Mouse (Mus musculus): ENCODE results near the gene Krt20. TPM values are rescaled to one million over a fixed set of nuclear protein-coding genes. Genes with fewer than 3 reads are reported as not detected.
A peak's percentile ranks its signal among the peaks of the same experiment; 100 is the strongest.

The Krt20 gene
- polyA plus RNA-seq, 1 experiment, result 0.13 TPM

GRCm38 (mm10) chr11:99466316-99466715 is 28.4 kb upstream of the Krt20 start:
- H3K4me3 ChIP-seq (ENCODE audit: insufficient read depth, low read depth, low read length), result no peak overlapping the region
- H3K36me3 ChIP-seq (ENCODE audit: control insufficient read depth, insufficient read depth, low read length), result no peaks in the 10 kb centered on the region
- H3K27ac ChIP-seq (ENCODE audit: insufficient read depth, low read depth, low read length), result no peak overlapping the region
- WGBS, result 23% methylated on average over 7 of the region's 7 CpGs
- no peak for DNase-seq
- no peaks in the 10 kb centered on the region for H3K27me3 ChIP-seq (replicated peaks; ENCODE audit: control insufficient read depth, insufficient read depth, low read length)
- peaks cover 7% of the 10 kb centered on the region for H3K4me1 ChIP-seq (ENCODE audit: control insufficient read depth, insufficient read depth, low read length)
- TF ChIP-seq POLR2A (IDR thresholded peaks at IDR 0.05; ENCODE audit: low read depth, low read length) (no peak), CTCF (conservative IDR thresholded peaks at IDR 0.05; ENCODE audit: insufficient read depth, insufficient read length, low read depth, low read length) (no peak)

- Histone ChIP-seq H3K27ac (ENCODE audit: insufficient read depth, low read depth, low read length) (no peak overlapping the region), H3K4me3 (ENCODE audit: insufficient read depth, low read depth, low read length) (no peak overlapping the region), H3K4me1 (ENCODE audit: control insufficient read depth, insufficient read depth, low read length) (peaks cover 9% of the 10 kb centered on the region), H3K27me3 (replicated peaks; ENCODE audit: control insufficient read depth, insufficient read depth, low read length) (no peaks in the 10 kb centered on the region), H3K36me3 (ENCODE audit: control insufficient read depth, insufficient read depth, low read length) (no peaks in the 10 kb centered on the region)
- TF ChIP-seq POLR2A (IDR thresholded peaks at IDR 0.05; ENCODE audit: low read depth, low read length), result no peak
- TF ChIP-seq CTCF (conservative IDR thresholded peaks at IDR 0.05; ENCODE audit: insufficient read depth, insufficient read length, low read depth, low read length), result peak; percentile 82
- peak; percentile 76 for DNase-seq
- 3% methylated on average over 5 of the region's 5 CpGs for WGBS
These were observed 26.9 kb upstream of the Krt20 start for GRCm38 (mm10) chr11:99464836-99465235.

- no peaks in the 10 kb centered on the region for H3K27me3 ChIP-seq (replicated peaks; ENCODE audit: control insufficient read depth, insufficient read depth, low read length)
- peak; percentile 65 for DNase-seq
- 10% methylated on average over 8 of the region's 8 CpGs for WGBS
- H3K27ac ChIP-seq (ENCODE audit: insufficient read depth, low read depth, low read length), result no peak overlapping the region
- peaks cover 9% of the 10 kb centered on the region for H3K4me1 ChIP-seq (ENCODE audit: control insufficient read depth, insufficient read depth, low read length)
- no peak overlapping the region for H3K4me3 ChIP-seq (ENCODE audit: insufficient read depth, low read depth, low read length)
- H3K36me3 ChIP-seq (ENCODE audit: control insufficient read depth, insufficient read depth, low read length), result no peaks in the 10 kb centered on the region
- TF ChIP-seq POLR2A (IDR thresholded peaks at IDR 0.05; ENCODE audit: low read depth, low read length), result no peak
- peak; percentile 97 for TF ChIP-seq CTCF (conservative IDR thresholded peaks at IDR 0.05; ENCODE audit: insufficient read depth, insufficient read length, low read depth, low read length)
These were observed 25.2 kb upstream of the Krt20 start for GRCm38 (mm10) chr11:99463155-99463554.

- no peak overlapping the region for H3K4me3 ChIP-seq (ENCODE audit: insufficient read depth, low read depth, low read length)
- no peaks in the 10 kb centered on the region for H3K36me3 ChIP-seq (ENCODE audit: control insufficient read depth, insufficient read depth, low read length)
- no peaks in the 10 kb centered on the region for H3K27me3 ChIP-seq (replicated peaks; ENCODE audit: control insufficient read depth, insufficient read depth, low read length)
- H3K27ac ChIP-seq (ENCODE audit: insufficient read depth, low read depth, low read length), result peak overlapping the region; percentile 75
- peak; percentile 94 for DNase-seq
- TF ChIP-seq CTCF (conservative IDR thresholded peaks at IDR 0.05; ENCODE audit: insufficient read depth, insufficient read length, low read depth, low read length), result no peak
- no peak for TF ChIP-seq POLR2A (IDR thresholded peaks at IDR 0.05; ENCODE audit: low read depth, low read length)
- peaks cover 9% of the 10 kb centered on the region for H3K4me1 ChIP-seq (ENCODE audit: control insufficient read depth, insufficient read depth, low read length)
- WGBS, result 47% methylated on average over 7 of the region's 7 CpGs
These were observed 23.8 kb upstream of the Krt20 start for GRCm38 (mm10) chr11:99461736-99462135.

- Histone ChIP-seq H3K4me3 (ENCODE audit: insufficient read depth, low read depth, low read length) (no peak overlapping the region), H3K36me3 (ENCODE audit: control insufficient read depth, insufficient read depth, low read length) (no peaks in the 10 kb centered on the region), H3K4me1 (ENCODE audit: control insufficient read depth, insufficient read depth, low read length) (peaks cover 12% of the 10 kb centered on the region), H3K27me3 (replicated peaks; ENCODE audit: control insufficient read depth, insufficient read depth, low read length) (no peaks in the 10 kb centered on the region), H3K27ac (ENCODE audit: insufficient read depth, low read depth, low read length) (no peak overlapping the region)
- WGBS, result 29% methylated on average over 7 of the region's 7 CpGs
- no peak for TF ChIP-seq POLR2A (IDR thresholded peaks at IDR 0.05; ENCODE audit: low read depth, low read length)
- no peak for TF ChIP-seq CTCF (conservative IDR thresholded peaks at IDR 0.05; ENCODE audit: insufficient read depth, insufficient read length, low read depth, low read length)
- peak; percentile 13 for DNase-seq
These were observed 20.9 kb upstream of the Krt20 start for GRCm38 (mm10) chr11:99458887-99459286.

- H3K4me1 ChIP-seq (ENCODE audit: control insufficient read depth, insufficient read depth, low read length), result peaks cover 3% of the 10 kb centered on the region; the same call in 1 of the 2 replicates
- no peak for TF ChIP-seq POLR2A (IDR thresholded peaks at IDR 0.05; ENCODE audit: low read depth, low read length)
- no peak for TF ChIP-seq CTCF (conservative IDR thresholded peaks at IDR 0.05; ENCODE audit: insufficient read depth, insufficient read length, low read depth, low read length)
- H3K36me3 ChIP-seq (ENCODE audit: control insufficient read depth, insufficient read depth, low read length), result no peaks in the 10 kb centered on the region
- no peak overlapping the region for H3K27ac ChIP-seq (ENCODE audit: insufficient read depth, low read depth, low read length)
- no peak overlapping the region for H3K4me3 ChIP-seq (ENCODE audit: insufficient read depth, low read depth, low read length)
- 36% methylated on average over 10 of the region's 10 CpGs for WGBS
- no peaks in the 10 kb centered on the region for H3K27me3 ChIP-seq (replicated peaks; ENCODE audit: control insufficient read depth, insufficient read depth, low read length)
- peak; percentile 72 for DNase-seq
These were observed 16.8 kb upstream of the Krt20 start for GRCm38 (mm10) chr11:99454759-99455158.

- Histone ChIP-seq H3K27me3 (replicated peaks; ENCODE audit: control insufficient read depth, insufficient read depth, low read length) (no peaks in the 10 kb centered on the region; the same call in 1 of the 2 replicates), H3K4me3 (ENCODE audit: insufficient read depth, low read depth, low read length) (no peak overlapping the region), H3K36me3 (ENCODE audit: control insufficient read depth, insufficient read depth, low read length) (no peaks in the 10 kb centered on the region), H3K27ac (ENCODE audit: insufficient read depth, low read depth, low read length) (no peak overlapping the region), H3K4me1 (ENCODE audit: control insufficient read depth, insufficient read depth, low read length) (peaks cover 3% of the 10 kb centered on the region; the same call in 1 of the 2 replicates)
- whole genome bisulfite sequencing, result 75% methylated on average over 4 of the region's 4 CpGs
- DNase-seq, result no peak
- TF ChIP-seq CTCF (conservative IDR thresholded peaks at IDR 0.05; ENCODE audit: insufficient read depth, insufficient read length, low read depth, low read length), result no peak
- no peak for TF ChIP-seq POLR2A (IDR thresholded peaks at IDR 0.05; ENCODE audit: low read depth, low read length)
These were observed 16.1 kb upstream of the Krt20 start for GRCm38 (mm10) chr11:99454044-99454443.
